Mouse (Mus musculus): ENCODE measurements at regions not wholly inside any gene's neighbourhood (a gene's known extent, or its start where the extent isn't known, plus 50 kb on each side); places are given as distances from the start of the nearest gene placed in this dataset.

- no peak for DNase-seq (ENCODE audit: low spot score)
Observed at GRCm38 (mm10) chr11:114611690-114612089, 56.6 kb upstream of the Rpl38 start.

GRCm38 (mm10) chr11:114608009-114608408 lies 60.3 kb upstream of the Rpl38 start:
- DNase-seq (ENCODE audit: low spot score): no peak

- DNase-seq (ENCODE audit: low spot score): no peak
Observed at GRCm38 (mm10) chr11:114603108-114603507, 65.2 kb upstream of the Rpl38 start.

GRCm38 (mm10) chr11:114597225-114597624 lies 71.1 kb upstream of the Rpl38 start:
- no peak for DNase-seq (ENCODE audit: low spot score)

GRCm38 (mm10) chr11:114592961-114593360 lies 75.4 kb upstream of the Rpl38 start:
- no peak for DNase-seq (ENCODE audit: low spot score)

- DNase-seq (ENCODE audit: low spot score): no peak
Observed at GRCm38 (mm10) chr11:114588554-114588953, 79.8 kb upstream of the Rpl38 start.

- no peak for DNase-seq (ENCODE audit: low spot score)
Observed at GRCm38 (mm10) chr11:114587986-114588385, 80.3 kb upstream of the Rpl38 start.

- no peak for DNase-seq (ENCODE audit: low spot score)
Observed at GRCm38 (mm10) chr11:114586400-114586799, 81.9 kb upstream of the Rpl38 start.

GRCm38 (mm10) chr11:114584804-114585203 lies 83.5 kb upstream of the Rpl38 start:
- no peak for DNase-seq (ENCODE audit: low spot score)

GRCm38 (mm10) chr11:114584146-114584545 lies 84.2 kb upstream of the Rpl38 start:
- no peak for DNase-seq (ENCODE audit: low spot score)

- no peak for DNase-seq (ENCODE audit: low spot score)
Observed at GRCm38 (mm10) chr11:114579986-114580385, 88.3 kb upstream of the Rpl38 start.

GRCm38 (mm10) chr11:114578551-114578950 lies 89.8 kb upstream of the Rpl38 start:
- DNase-seq (ENCODE audit: low spot score): no peak

GRCm38 (mm10) chr11:114576803-114577202 lies 91.5 kb upstream of the Rpl38 start:
- DNase-seq (ENCODE audit: low spot score): no peak

- DNase-seq (ENCODE audit: low spot score): peak; percentile 4
Observed at GRCm38 (mm10) chr11:114571144-114571869, 97.0 kb upstream of the Rpl38 start.

GRCm38 (mm10) chr11:114570076-114570475 lies 98.2 kb upstream of the Rpl38 start:
- no peak for DNase-seq (ENCODE audit: low spot score)

GRCm38 (mm10) chr11:114567814-114568800 lies 100.2 kb upstream of the Rpl38 start:
- DNase-seq (ENCODE audit: low spot score): no peak

- no peak for DNase-seq (ENCODE audit: low spot score)
Observed at GRCm38 (mm10) chr11:114567045-114567780, 101.1 kb upstream of the Rpl38 start.

- no peak for DNase-seq (ENCODE audit: low spot score)
Observed at GRCm38 (mm10) chr11:114564949-114565348, 103.4 kb upstream of the Rpl38 start.

GRCm38 (mm10) chr11:114563172-114563571 lies 105.2 kb upstream of the Rpl38 start:
- DNase-seq (ENCODE audit: low spot score): no peak

GRCm38 (mm10) chr11:114554576-114554975 lies 113.7 kb upstream of the Rpl38 start:
- no peak for DNase-seq (ENCODE audit: low spot score)

- DNase-seq (ENCODE audit: low spot score): no peak
Observed at GRCm38 (mm10) chr11:114553992-114554391, 114.3 kb upstream of the Rpl38 start.

- DNase-seq (ENCODE audit: low spot score): no peak
Observed at GRCm38 (mm10) chr11:114552176-114552575, 116.1 kb upstream of the Rpl38 start.

Measured in urinary bladder, postnatal 25 days (tissue).